Mouse (Mus musculus): ENCODE measurements around the gene Ggt6. TPM values are rescaled to one million over a fixed set of nuclear protein-coding genes. Genes with fewer than 3 reads are reported as not detected.

Ggt6 gene
- polyA plus RNA-seq, 2 experiments = 4.6 to 5.9 TPM

- Histone ChIP-seq H3K36me3 (ENCODE audit: control insufficient read depth, insufficient read depth, low read length) (no peaks in the 10 kb centered on the region), H3K27ac (replicated peaks; ENCODE audit: low read depth, low read length) (no peak overlapping the region; the same call in 1 of the 2 replicates), H3K27me3 (ENCODE audit: control insufficient read depth, insufficient read depth, low read length) (no peaks in the 10 kb centered on the region), H3K4me3 (replicated peaks; ENCODE audit: low read length) (no peak overlapping the region), H3K4me1 (ENCODE audit: control insufficient read depth, insufficient read depth, low read length) (no peaks in the 10 kb centered on the region), H3K9me3 (ENCODE audit: control insufficient read depth, low read length) (no peaks in the 10 kb centered on the region), H3K4me2 (replicated peaks; ENCODE audit: low read depth, low read length, severe bottlenecking) (no peak overlapping the region), H3K9ac (ENCODE audit: low read depth, low read length, severe bottlenecking) (no peak overlapping the region)
- ATAC-seq (ENCODE audit: low FRiP score, low read depth) (no peak), DNase-seq (ENCODE audit: low spot score) (no peak)
- TF ChIP-seq POLR2A (IDR thresholded peaks at IDR 0.05; ENCODE audit: borderline replicate concordance, extremely low read depth, insufficient read depth, insufficient read length) = no peak
- 60% methylated on average over 3 of the region's 3 CpGs for WGBS
These were observed 23.2 kb downstream of the Ggt6 start for GRCm38 (mm10) chr11:72458502-72458901.

GRCm38 (mm10) chr11:72461500-72461981 is 26.2 kb downstream of the Ggt6 start:
- DNase-seq (ENCODE audit: low spot score) (no peak), ATAC-seq (ENCODE audit: low FRiP score, low read depth) (no peak)
- Histone ChIP-seq H3K36me3 (ENCODE audit: control insufficient read depth, insufficient read depth, low read length) (no peaks in the 10 kb centered on the region), H3K4me1 (ENCODE audit: control insufficient read depth, insufficient read depth, low read length) (no peaks in the 10 kb centered on the region), H3K9me3 (ENCODE audit: control insufficient read depth, low read length) (no peaks in the 10 kb centered on the region), H3K9ac (ENCODE audit: low read depth, low read length, severe bottlenecking) (no peak overlapping the region), H3K27me3 (ENCODE audit: control insufficient read depth, insufficient read depth, low read length) (no peaks in the 10 kb centered on the region), H3K4me3 (replicated peaks; ENCODE audit: low read length) (no peak overlapping the region), H3K27ac (replicated peaks; ENCODE audit: low read depth, low read length) (no peak overlapping the region), H3K4me2 (replicated peaks; ENCODE audit: low read depth, low read length, severe bottlenecking) (no peak overlapping the region)
- WGBS = 67% methylated on average over 5 of the region's 5 CpGs
- no peak for TF ChIP-seq POLR2A (IDR thresholded peaks at IDR 0.05; ENCODE audit: borderline replicate concordance, extremely low read depth, insufficient read depth, insufficient read length)

GRCm38 (mm10) chr11:72464821-72465220 is 29.5 kb downstream of the Ggt6 start:
- Histone ChIP-seq H3K9ac (ENCODE audit: low read depth, low read length, severe bottlenecking) (no peak overlapping the region), H3K4me3 (replicated peaks; ENCODE audit: low read length) (no peak overlapping the region), H3K36me3 (ENCODE audit: control insufficient read depth, insufficient read depth, low read length) (no peaks in the 10 kb centered on the region), H3K27me3 (ENCODE audit: control insufficient read depth, insufficient read depth, low read length) (no peaks in the 10 kb centered on the region), H3K4me1 (ENCODE audit: control insufficient read depth, insufficient read depth, low read length) (no peaks in the 10 kb centered on the region), H3K27ac (replicated peaks; ENCODE audit: low read depth, low read length) (no peak overlapping the region), H3K9me3 (ENCODE audit: control insufficient read depth, low read length) (no peaks in the 10 kb centered on the region), H3K4me2 (replicated peaks; ENCODE audit: low read depth, low read length, severe bottlenecking) (no peak overlapping the region)
- ATAC-seq (ENCODE audit: low FRiP score, low read depth) (no peak), DNase-seq (ENCODE audit: low spot score) (no peak)
- TF ChIP-seq POLR2A (IDR thresholded peaks at IDR 0.05; ENCODE audit: borderline replicate concordance, extremely low read depth, insufficient read depth, insufficient read length) = no peak
- WGBS = 75% methylated on average over 3 of the region's 3 CpGs

GRCm38 (mm10) chr11:72465978-72466693 is 30.8 kb downstream of the Ggt6 start:
- no peak overlapping the region for H3K27ac ChIP-seq (replicated peaks; ENCODE audit: low read depth, low read length)

GRCm38 (mm10) chr11:72466694-72467507 is 31.6 kb downstream of the Ggt6 start:
- ATAC-seq (ENCODE audit: low FRiP score, low read depth) (no peak), DNase-seq (ENCODE audit: low spot score) (no peak)
- Histone ChIP-seq H3K4me1 (ENCODE audit: control insufficient read depth, insufficient read depth, low read length) (no peaks in the 10 kb centered on the region), H3K27ac (replicated peaks; ENCODE audit: low read depth, low read length) (no peak overlapping the region), H3K4me2 (replicated peaks; ENCODE audit: low read depth, low read length, severe bottlenecking) (no peak overlapping the region), H3K4me3 (replicated peaks; ENCODE audit: low read length) (no peak overlapping the region), H3K36me3 (ENCODE audit: control insufficient read depth, insufficient read depth, low read length) (no peaks in the 10 kb centered on the region), H3K9ac (ENCODE audit: low read depth, low read length, severe bottlenecking) (no peak overlapping the region), H3K27me3 (ENCODE audit: control insufficient read depth, insufficient read depth, low read length) (no peaks in the 10 kb centered on the region), H3K9me3 (ENCODE audit: control insufficient read depth, low read length) (no peaks in the 10 kb centered on the region)
- 51% methylated on average over 11 of the region's 11 CpGs for WGBS
- no peak for TF ChIP-seq POLR2A (IDR thresholded peaks at IDR 0.05; ENCODE audit: borderline replicate concordance, extremely low read depth, insufficient read depth, insufficient read length)

More at GRCm38 (mm10) chr11:72465978-72466693, 30.8 kb downstream of the Ggt6 start:
- H3K9me3 ChIP-seq (ENCODE audit: control insufficient read depth, low read length) = no peaks in the 10 kb centered on the region
- 68% methylated on average over 11 of the region's 11 CpGs for WGBS
- no peak overlapping the region for H3K4me2 ChIP-seq (replicated peaks; ENCODE audit: low read depth, low read length, severe bottlenecking)
- no peaks in the 10 kb centered on the region for H3K4me1 ChIP-seq (ENCODE audit: control insufficient read depth, insufficient read depth, low read length)
- DNase-seq (ENCODE audit: low spot score) (no peak), ATAC-seq (ENCODE audit: low FRiP score, low read depth) (no peak)
- no peaks in the 10 kb centered on the region for H3K27me3 ChIP-seq (ENCODE audit: control insufficient read depth, insufficient read depth, low read length)
- no peak for TF ChIP-seq POLR2A (IDR thresholded peaks at IDR 0.05; ENCODE audit: borderline replicate concordance, extremely low read depth, insufficient read depth, insufficient read length)
- H3K36me3 ChIP-seq (ENCODE audit: control insufficient read depth, insufficient read depth, low read length) = no peaks in the 10 kb centered on the region
- H3K4me3 ChIP-seq (replicated peaks; ENCODE audit: low read length) = no peak overlapping the region
- H3K9ac ChIP-seq (ENCODE audit: low read depth, low read length, severe bottlenecking) = no peak overlapping the region
